Mouse (Mus musculus): ENCODE measurements at regions not wholly inside any gene's neighbourhood (a gene's known extent, or its start where the extent isn't known, plus 50 kb on each side); places are given as distances from the start of the nearest gene placed in this dataset.

GRCm38 (mm10) chr1:60621064-60621726 is 54.3 kb upstream of the Raph1 start:
- TF ChIP-seq CTCF (IDR thresholded peaks at IDR 0.05; ENCODE audit: low read depth, low read length) = no peak
- no peak for TF ChIP-seq POLR2A (IDR thresholded peaks at IDR 0.05; ENCODE audit: borderline replicate concordance, low read depth, low read length)

Data from bone marrow macrophage, adult 2 months (primary cell).